Mouse (Mus musculus) myocyte (in vitro differentiated cells): Measurements from ENCODE around the gene Zcchc13. TPM values are rescaled to one million over a fixed set of nuclear protein-coding genes. Genes with fewer than 3 reads are reported as not detected.

Experiments
- H3K27me3 ChIP-seq: one replicate; pipeline ENCODE4 v1.6.1; 2011; ENCODE audit not compliant: control insufficient read depth, insufficient read depth, insufficient read length
- H3K36me3 ChIP-seq: one replicate; pipeline ENCODE4 v1.6.1; 2011; ENCODE audit not compliant: control insufficient read depth, insufficient read depth
- H3K4me2 ChIP-seq: one replicate; pipeline ENCODE4 v1.6.1; 2011; ENCODE audit warnings: low read depth, control low read depth
- H3K4me3 ChIP-seq: one replicate; pipeline ENCODE4 v1.5.1; 2011; ENCODE audit warnings: mild to moderate bottlenecking, control low read depth, moderate library complexity
- H3K79me2 ChIP-seq: one replicate; pipeline ENCODE4 v1.6.1; 2011; ENCODE audit not compliant: control insufficient read depth, insufficient read depth
- H3ac ChIP-seq: one replicate; pipeline ENCODE4 v1.6.1; 2011; ENCODE audit not compliant: control insufficient read depth, insufficient read length
- CEBPB ChIP-seq: IDR thresholded peaks from 2 replicates; pipeline ENCODE4 v1.6.1; 2011; ENCODE audit warnings: mild to moderate bottlenecking, moderate library complexity; ENCODE audit not compliant: poor library complexity, insufficient read depth, severe bottlenecking
- E2F4 ChIP-seq: IDR thresholded peaks from one replicate; pipeline ENCODE4 v1.6.1; 2011; ENCODE audit warnings: mild to moderate bottlenecking, control low read depth, moderate library complexity; ENCODE audit not compliant: insufficient read depth
- MAX ChIP-seq: IDR thresholded peaks from one replicate; pipeline ENCODE4 v1.6.1; 2011; ENCODE audit warnings: low read depth, mild to moderate bottlenecking, control low read depth
- MYOD1 ChIP-seq, 3 experiments: IDR thresholded peaks; one replicate each; pipeline ENCODE4 v1.6.1; 2011; ENCODE audit warnings: control low read depth in 2 of 3, low read depth in 2 of 3, mild to moderate bottlenecking in 2 of 3, moderate library complexity in 1 of 3; ENCODE audit not compliant: insufficient read length in 2 of 3, control insufficient read depth in 1 of 3
- MYOG ChIP-seq, 3 experiments: IDR thresholded peaks; one replicate each; pipeline ENCODE4 v1.6.1; 2011; ENCODE audit warnings: control low read depth in 2 of 3, low read depth in 2 of 3, mild to moderate bottlenecking in 2 of 3; ENCODE audit not compliant: insufficient read length in 2 of 3, control insufficient read depth in 1 of 3, insufficient read depth in 1 of 3
- POLR2A ChIP-seq: IDR thresholded peaks from one replicate; pipeline ENCODE4 v1.6.1; 2011; ENCODE audit warnings: low read depth, mild to moderate bottlenecking, control low read depth, moderate library complexity; ENCODE audit not compliant: insufficient read length
- POLR2AphosphoS2 ChIP-seq: IDR thresholded peaks from one replicate; pipeline ENCODE4 v1.6.1; 2011; ENCODE audit warnings: low read depth, control low read depth; ENCODE audit not compliant: insufficient read length
- REST ChIP-seq: IDR thresholded peaks from one replicate; pipeline ENCODE4 v1.6.1; 2011; ENCODE audit warnings: mild to moderate bottlenecking, control low read depth, moderate library complexity; ENCODE audit not compliant: insufficient read depth, insufficient read length
- SRF ChIP-seq: IDR thresholded peaks from one replicate; pipeline ENCODE4 v1.6.1; 2011; ENCODE audit warnings: low read depth; ENCODE audit not compliant: control insufficient read depth, insufficient read length
- TCF12 ChIP-seq: IDR thresholded peaks from one replicate; pipeline ENCODE4 v1.6.1; 2011; ENCODE audit warnings: mild to moderate bottlenecking, control low read depth; ENCODE audit not compliant: poor library complexity, insufficient read depth, severe bottlenecking
- TCF3 ChIP-seq: IDR thresholded peaks from one replicate; pipeline ENCODE4 v1.6.1; 2011; ENCODE audit warnings: low read depth, control low read depth; ENCODE audit not compliant: insufficient read length
- USF1 ChIP-seq: IDR thresholded peaks from one replicate; pipeline ENCODE4 v1.6.1; 2011; ENCODE audit warnings: low read depth, mild to moderate bottlenecking, control low read depth, moderate library complexity
- polyA plus RNA-seq: library from polyadenylated mRNA; unstranded; fragments of >200 nt; fragmentation: generic; extraction: Trizol; gene quantifications from one replicate; pipeline ENCODE4 v1.2.1, GENCODE M21; 2012; ENCODE audit warnings: missing spikeins

Gene Zcchc13
- polyA plus RNA-seq, 1 experiment = not detected

DNA sequence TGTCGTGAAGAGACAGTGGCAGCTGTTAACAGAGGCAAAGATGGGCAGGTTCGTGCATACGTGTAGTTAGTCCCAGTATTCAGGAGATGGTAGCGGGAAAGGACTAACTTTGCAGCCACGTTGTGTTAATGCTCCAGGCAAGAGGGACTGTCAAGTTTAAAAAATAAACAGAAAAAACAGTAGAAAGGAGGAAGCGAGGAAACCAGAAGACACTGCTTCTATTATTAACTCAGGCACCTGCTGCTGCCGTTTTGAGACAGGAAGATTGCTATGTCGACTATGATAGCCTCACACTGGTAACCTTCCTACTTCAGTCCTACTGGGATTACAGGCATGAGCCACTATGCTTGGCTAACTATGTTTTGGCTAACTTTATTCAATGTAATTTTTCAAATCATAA is 24.9 kb upstream of the Zcchc13 start:
- Histone ChIP-seq H3K79me2 (no peaks in the 10 kb centered on the region), H3K4me2 (no peak overlapping the region), H3K27me3 (no peaks in the 10 kb centered on the region), H3ac (no peak overlapping the region), H3K4me3 (no peak overlapping the region), H3K36me3 (peaks cover 40% of the 10 kb centered on the region)
- TF ChIP-seq TCF3 (no peak), MYOD1 (IDR thresholded peaks at IDR 0.05; ENCODE audit: control insufficient read depth in 1 of 3, insufficient read length in 2 of 3, low read depth in 2 of 3) (peak; percentile 49 to 74 (median 61))

DNA sequence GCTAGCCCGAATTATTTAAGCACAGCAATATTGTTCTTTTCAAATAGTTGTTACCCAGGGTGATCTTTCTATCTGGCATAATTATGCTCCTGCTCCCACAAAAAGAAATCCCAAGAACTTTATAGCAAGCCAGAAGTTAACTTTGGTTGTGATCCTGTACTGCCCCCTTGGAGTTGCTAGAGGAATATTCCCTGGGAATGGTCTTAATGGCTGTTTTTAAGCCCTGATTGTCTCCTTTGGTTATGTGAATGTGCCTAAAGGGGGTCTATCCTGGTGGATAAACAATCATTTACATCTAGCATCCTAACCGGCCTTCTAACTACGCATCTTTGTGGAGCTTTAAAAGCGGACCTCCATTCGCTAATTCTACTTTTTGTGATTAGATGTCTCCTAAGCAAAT is 20.0 kb upstream of the Zcchc13 start:
- Histone ChIP-seq H3K36me3 (peaks cover 40% of the 10 kb centered on the region), H3K4me3 (no peak overlapping the region), H3K4me2 (no peak overlapping the region), H3ac (no peak overlapping the region), H3K27me3 (no peaks in the 10 kb centered on the region), H3K79me2 (peaks cover 20% of the 10 kb centered on the region)
- TF ChIP-seq POLR2AphosphoS2 (no peak), E2F4 (no peak), MYOD1 (IDR thresholded peaks at IDR 0.05; ENCODE audit: control insufficient read depth in 1 of 3, insufficient read length in 2 of 3, low read depth in 2 of 3) (no peak), TCF12 (no peak), CEBPB (no peak), MYOG (IDR thresholded peaks at IDR 0.05; ENCODE audit: control insufficient read depth in 1 of 3, insufficient read depth in 1 of 3, insufficient read length in 2 of 3, low read depth in 2 of 3) (no peak), MAX (no peak), SRF (no peak), TCF3 (no peak), POLR2A (no peak), USF1 (no peak), REST (no peak)

DNA sequence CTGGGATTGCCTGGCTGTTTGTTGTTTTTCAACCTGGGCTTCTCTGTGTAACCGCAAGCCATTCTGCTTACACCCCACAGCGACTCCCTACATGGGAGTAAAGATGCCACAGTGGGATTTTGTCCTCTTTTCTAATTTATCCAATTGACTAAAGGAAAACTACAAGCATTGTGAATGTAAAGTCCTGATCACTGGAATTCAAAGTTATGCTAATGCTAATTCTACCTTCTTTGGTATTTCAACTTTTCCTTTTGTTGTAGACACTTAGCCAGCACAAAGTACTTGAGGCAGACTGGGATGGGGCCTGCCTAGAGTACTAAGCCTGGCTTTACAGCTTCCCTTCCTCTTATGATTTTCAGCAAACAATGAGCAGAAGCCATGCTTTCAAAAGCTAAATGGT is 18.9 kb upstream of the Zcchc13 start:
- Histone ChIP-seq H3K79me2 (peaks cover 28% of the 10 kb centered on the region), H3K27me3 (no peaks in the 10 kb centered on the region), H3ac (no peak overlapping the region), H3K4me2 (no peak overlapping the region), H3K36me3 (peaks cover 34% of the 10 kb centered on the region), H3K4me3 (no peak overlapping the region)
- TF ChIP-seq REST (no peak), TCF3 (no peak), USF1 (no peak), SRF (no peak), MAX (no peak), POLR2AphosphoS2 (no peak), CEBPB (no peak), E2F4 (no peak), MYOD1 (IDR thresholded peaks at IDR 0.05; ENCODE audit: control insufficient read depth in 1 of 3, insufficient read length in 2 of 3, low read depth in 2 of 3) (no peak), MYOG (IDR thresholded peaks at IDR 0.05; ENCODE audit: control insufficient read depth in 1 of 3, insufficient read depth in 1 of 3, insufficient read length in 2 of 3, low read depth in 2 of 3) (no peak), TCF12 (no peak), POLR2A (no peak)

DNA sequence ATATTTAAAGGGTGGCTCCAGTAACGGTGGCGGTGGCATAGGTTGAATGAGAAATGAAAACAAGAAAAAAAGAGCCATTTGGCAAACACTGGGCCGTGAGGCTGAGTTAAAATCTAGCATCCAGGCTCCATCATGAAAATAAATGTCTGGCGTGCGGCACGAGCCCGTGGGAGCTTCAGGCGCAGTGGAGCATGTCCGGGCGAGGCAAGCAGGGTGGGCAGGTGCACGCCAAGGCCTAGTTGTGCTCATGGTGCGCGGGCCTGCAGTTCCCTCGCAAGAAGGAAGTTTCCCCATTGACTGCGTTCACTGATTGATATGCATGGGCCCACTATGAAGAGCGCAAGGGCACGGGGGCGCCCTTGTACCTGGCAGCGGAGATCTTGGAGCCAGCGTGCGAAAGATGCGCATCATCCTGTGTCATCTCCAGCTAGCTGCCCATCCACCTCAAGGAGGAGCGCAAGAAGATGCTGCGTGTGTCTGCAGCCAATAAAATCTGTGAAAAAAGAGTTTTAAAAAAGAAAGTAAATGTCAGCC is 15.6 kb upstream of the Zcchc13 start:
- H3ac ChIP-seq = no peak overlapping the region
- H3K4me3 ChIP-seq = peak overlapping the region; percentile 60
- H3K4me2 ChIP-seq = peak overlapping the region; percentile 94
- TF ChIP-seq SRF (no peak), REST (no peak), POLR2AphosphoS2 (no peak), TCF12 (no peak), CEBPB (no peak), MAX (no peak), MYOD1 (IDR thresholded peaks at IDR 0.05; ENCODE audit: control insufficient read depth in 1 of 3, insufficient read length in 2 of 3, low read depth in 2 of 3) (no peak), POLR2A (no peak), E2F4 (no peak), TCF3 (no peak), USF1 (no peak), MYOG (IDR thresholded peaks at IDR 0.05; ENCODE audit: control insufficient read depth in 1 of 3, insufficient read depth in 1 of 3, insufficient read length in 2 of 3, low read depth in 2 of 3) (no peak)
- peaks cover 45% of the 10 kb centered on the region for H3K79me2 ChIP-seq
- peaks cover 15% of the 10 kb centered on the region for H3K36me3 ChIP-seq
- H3K27me3 ChIP-seq = no peaks in the 10 kb centered on the region

DNA sequence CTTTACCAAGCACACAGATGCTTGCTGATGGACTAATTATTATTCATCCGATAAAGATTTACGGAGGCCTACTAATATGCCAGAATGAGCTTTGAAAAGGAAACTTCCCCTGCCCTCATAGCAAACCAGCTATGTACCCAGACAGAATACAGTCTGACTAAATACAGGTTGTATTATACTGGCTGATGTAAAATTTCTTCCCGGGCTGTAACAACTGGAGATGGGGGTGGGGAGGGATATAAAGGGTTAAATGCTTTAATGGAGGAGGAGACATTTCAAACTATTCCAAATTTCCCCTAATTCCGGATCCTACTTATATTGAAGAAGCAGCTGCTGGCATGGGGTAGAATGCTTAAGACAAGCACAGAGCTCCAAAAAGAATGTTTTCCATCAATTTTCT is 14.9 kb upstream of the Zcchc13 start:
- Histone ChIP-seq H3K36me3 (peaks cover 13% of the 10 kb centered on the region), H3K79me2 (peaks cover 52% of the 10 kb centered on the region), H3K4me3 (peak overlapping the region; percentile 60), H3K27me3 (no peaks in the 10 kb centered on the region), H3K4me2 (peak overlapping the region; percentile 94), H3ac (no peak overlapping the region)
- no peak for TF ChIP-seq MYOG (IDR thresholded peaks at IDR 0.05; ENCODE audit: control insufficient read depth in 1 of 3, insufficient read depth in 1 of 3, insufficient read length in 2 of 3, low read depth in 2 of 3)
- TF ChIP-seq CEBPB = peak; percentile 77; the same call in 1 of the 2 replicates
